Mouse (Mus musculus) neural tube, embryonic 11.5 days (tissue): ENCODE measurements around the gene Ube2e3. TPM values are rescaled to one million over a fixed set of nuclear protein-coding genes. Genes with fewer than 3 reads are reported as not detected.

Experiments
- ATAC-seq: fragments of 200-750 bp; cut with Nextera tagmentation; 2 replicates; pipeline ENCODE4 v1.8.0; 2017; ENCODE audit warnings: moderate number of reproducible peaks, mild to moderate bottlenecking, moderate TSS enrichment, moderate library complexity; ENCODE audit not compliant: insufficient read depth, low FRiP score, low TSS enrichment
- DNase-seq: peaks from one replicate; pipeline ENCODE4 v3.0.0-alpha.2; 2015; ENCODE audit warnings: low spot score
- H3K27ac ChIP-seq: fragments of 300-500 bp; sonication (generic); 2 replicates; pipeline ENCODE4 v1.5.1; 2014; ENCODE audit warnings: low read depth, mild to moderate bottlenecking, low read length
- H3K27me3 ChIP-seq: fragments of 300-500 bp; sonication (generic); 2 replicates; pipeline ENCODE4 v1.6.1; 2014; ENCODE audit warnings: mild to moderate bottlenecking, low read length, mixed read lengths; ENCODE audit not compliant: control insufficient read depth, insufficient read depth
- H3K36me3 ChIP-seq: fragments of 300-500 bp; sonication (generic); 2 replicates; pipeline ENCODE4 v1.6.1; 2014; ENCODE audit warnings: mild to moderate bottlenecking, low read length, moderate library complexity, mixed read lengths; ENCODE audit not compliant: control insufficient read depth, insufficient read depth
- H3K4me1 ChIP-seq: fragments of 300-500 bp; sonication (generic); 2 replicates; pipeline ENCODE4 v1.6.1; 2014; ENCODE audit warnings: low read length, mixed read lengths; ENCODE audit not compliant: control insufficient read depth, insufficient read depth
- H3K4me2 ChIP-seq: fragments of 300-500 bp; sonication (generic); 2 replicates; pipeline ENCODE4 v1.6.1; 2014; ENCODE audit warnings: low read depth, mild to moderate bottlenecking, moderate library complexity
- H3K4me3 ChIP-seq: fragments of 300-500 bp; sonication (generic); 2 replicates; pipeline ENCODE4 v1.5.1; 2014; ENCODE audit warnings: low read depth, low read length
- H3K9ac ChIP-seq: fragments of 300-500 bp; sonication (generic); 2 replicates; pipeline ENCODE4 v1.6.1; 2014; ENCODE audit warnings: mild to moderate bottlenecking, low read length
- H3K9me3 ChIP-seq: fragments of 300-500 bp; sonication (generic); 2 replicates; pipeline ENCODE4 v1.6.1; 2016; ENCODE audit warnings: low read length; ENCODE audit not compliant: control insufficient read depth
- WGBS: fragments of 180-500 bp; shearing (Covaris S2); extraction: QIAGEN DNeasy Blood & Tissue Kit; methylation state at CpG from one replicate; pipeline ENCODE4 v1.1.7; 2014; 5-methylcytosine and 5-hydroxymethylcytosine counted together
- polyA plus RNA-seq: library from polyadenylated mRNA; unstranded; fragments of >200 nt; fragmentation: Nextera tagmentation; extraction: Ambion mirVana; gene quantifications from 2 replicates; pipeline ENCODE4 v1.2.1, GENCODE M21; 2014

Ube2e3 gene
- polyA plus RNA-seq, 1 experiment from 2014 or later = 233 TPM

GRCm38 (mm10) chr2:78871971-78872860 is 4.3 kb downstream of the Ube2e3 start:
- DNase-seq = peak; percentile 55
- H3K27ac ChIP-seq = peak overlapping the region; percentile 45
- H3K4me2 ChIP-seq = peak overlapping the region; percentile 71
- peaks cover 19% of the 10 kb centered on the region for H3K4me1 ChIP-seq
- peak overlapping the region; percentile 62 for H3K9ac ChIP-seq
- no peaks in the 10 kb centered on the region for H3K36me3 ChIP-seq
- no peak for ATAC-seq
- H3K9me3 ChIP-seq = no peaks in the 10 kb centered on the region
- 31% methylated on average over 8 of the region's 8 CpGs for WGBS
- H3K27me3 ChIP-seq = no peaks in the 10 kb centered on the region
- peak overlapping the region; percentile 30 for H3K4me3 ChIP-seq

- Histone ChIP-seq H3K36me3 (no peaks in the 10 kb centered on the region), H3K4me2 (peak overlapping the region; percentile 17; the same call in 1 of the 2 replicates), H3K9ac (no peak overlapping the region), H3K4me1 (peaks cover 19% of the 10 kb centered on the region), H3K27me3 (no peaks in the 10 kb centered on the region), H3K4me3 (peak overlapping the region; percentile 6; the same call in 1 of the 2 replicates), H3K27ac (no peak overlapping the region), H3K9me3 (no peaks in the 10 kb centered on the region)
- WGBS = 77% methylated on average over 2 of the region's 2 CpGs
- DNase-seq (no peak), ATAC-seq (no peak)
Observed at GRCm38 (mm10) chr2:78873946-78874345, 6.0 kb downstream of the Ube2e3 start.

DNA sequence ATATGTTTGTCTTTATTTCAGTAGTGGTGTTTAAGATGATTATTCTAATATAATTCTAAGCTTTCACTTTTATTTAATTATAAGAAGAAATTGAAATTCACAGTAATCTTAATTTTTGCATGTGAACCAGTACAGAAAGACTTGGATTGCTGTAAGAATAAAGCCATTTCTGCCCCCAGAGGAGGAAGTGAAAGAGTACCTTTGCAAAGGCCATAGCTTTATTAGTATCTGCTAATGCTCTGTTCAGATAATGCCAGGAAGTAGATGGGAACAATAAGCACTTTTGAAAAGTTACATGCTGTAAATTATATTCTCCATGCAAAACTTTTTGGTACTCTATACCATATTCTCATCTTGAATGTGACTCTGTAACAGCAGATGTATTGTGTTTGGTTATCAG is 8.1 kb downstream of the Ube2e3 start:
- H3K4me3 ChIP-seq = no peak overlapping the region
- no peak for DNase-seq
- H3K36me3 ChIP-seq = no peaks in the 10 kb centered on the region
- H3K9me3 ChIP-seq = no peaks in the 10 kb centered on the region
- peaks cover 14% of the 10 kb centered on the region for H3K4me1 ChIP-seq
- no peaks in the 10 kb centered on the region for H3K27me3 ChIP-seq
- no peak for ATAC-seq
- H3K4me2 ChIP-seq = no peak overlapping the region
- no peak overlapping the region for H3K27ac ChIP-seq
- no peak overlapping the region for H3K9ac ChIP-seq

DNA sequence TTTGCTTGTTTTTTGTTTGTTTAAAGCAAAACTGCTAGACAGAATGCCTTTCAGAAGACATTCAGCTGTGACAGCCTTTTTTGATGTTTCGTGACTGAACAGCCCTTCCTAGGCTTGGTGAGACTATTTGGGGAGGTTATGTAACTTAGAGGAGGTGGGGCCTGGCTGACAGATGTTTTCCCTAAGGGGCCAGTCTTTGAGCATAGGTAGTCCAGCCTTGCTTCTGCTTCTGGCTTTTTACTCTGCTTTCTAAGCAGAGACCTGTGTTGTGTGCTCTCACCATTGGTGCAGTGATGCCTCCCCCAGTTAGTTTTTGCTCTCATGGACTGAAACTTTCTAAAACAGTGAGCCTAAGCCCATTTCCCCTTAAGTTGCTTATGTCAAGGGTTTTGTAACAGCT is 14.1 kb downstream of the Ube2e3 start:
- Histone ChIP-seq H3K4me1 (0 out of 2 replicates have a peak, but pooled peaks cover 2% of the 10 kb centered on the region), H3K4me3 (no peak overlapping the region), H3K9ac (no peak overlapping the region), H3K9me3 (no peaks in the 10 kb centered on the region), H3K27ac (no peak overlapping the region), H3K27me3 (no peaks in the 10 kb centered on the region), H3K36me3 (no peaks in the 10 kb centered on the region), H3K4me2 (no peak overlapping the region)
- ATAC-seq (no peak), DNase-seq (no peak)
- 49% methylated on average over 1 of the region's 1 CpGs for WGBS

GRCm38 (mm10) chr2:78882743-78883433 is 15.0 kb downstream of the Ube2e3 start:
- H3K36me3 ChIP-seq = no peaks in the 10 kb centered on the region
- ATAC-seq = no peak
- no peak overlapping the region for H3K27ac ChIP-seq
- H3K9me3 ChIP-seq = no peaks in the 10 kb centered on the region
- 91% methylated on average over 3 of the region's 3 CpGs for WGBS
- no peak overlapping the region for H3K9ac ChIP-seq
- H3K4me1 ChIP-seq = 0 out of 2 replicates have a peak, but pooled peaks cover 2% of the 10 kb centered on the region
- no peak overlapping the region for H3K4me3 ChIP-seq
- no peaks in the 10 kb centered on the region for H3K27me3 ChIP-seq
- H3K4me2 ChIP-seq = no peak overlapping the region
- no peak for DNase-seq

GRCm38 (mm10) chr2:78886446-78886845 is 18.5 kb downstream of the Ube2e3 start:
- H3K4me2 ChIP-seq = no peak overlapping the region
- DNase-seq (no peak), ATAC-seq (no peak)
- no peaks in the 10 kb centered on the region for H3K36me3 ChIP-seq
- 88% methylated on average over 2 of the region's 2 CpGs for WGBS
- no peak overlapping the region for H3K27ac ChIP-seq
- no peaks in the 10 kb centered on the region for H3K9me3 ChIP-seq
- no peak overlapping the region for H3K4me3 ChIP-seq
- no peak overlapping the region for H3K9ac ChIP-seq
- H3K27me3 ChIP-seq = no peaks in the 10 kb centered on the region
- H3K4me1 ChIP-seq = 0 out of 2 replicates have a peak, but pooled peaks cover under 1% of the 10 kb centered on the region

- H3K9ac ChIP-seq = no peak overlapping the region
- WGBS = 53% methylated on average over 3 of the region's 3 CpGs
- ATAC-seq = no peak
- no peak for DNase-seq
- H3K27ac ChIP-seq = no peak overlapping the region
- H3K4me3 ChIP-seq = no peak overlapping the region
- no peaks in the 10 kb centered on the region for H3K9me3 ChIP-seq
- H3K4me1 ChIP-seq = no peaks in the 10 kb centered on the region
- no peaks in the 10 kb centered on the region for H3K36me3 ChIP-seq
- H3K27me3 ChIP-seq = no peaks in the 10 kb centered on the region
- H3K4me2 ChIP-seq = no peak overlapping the region
Observed at GRCm38 (mm10) chr2:78888190-78888589, 20.3 kb downstream of the Ube2e3 start.

DNA sequence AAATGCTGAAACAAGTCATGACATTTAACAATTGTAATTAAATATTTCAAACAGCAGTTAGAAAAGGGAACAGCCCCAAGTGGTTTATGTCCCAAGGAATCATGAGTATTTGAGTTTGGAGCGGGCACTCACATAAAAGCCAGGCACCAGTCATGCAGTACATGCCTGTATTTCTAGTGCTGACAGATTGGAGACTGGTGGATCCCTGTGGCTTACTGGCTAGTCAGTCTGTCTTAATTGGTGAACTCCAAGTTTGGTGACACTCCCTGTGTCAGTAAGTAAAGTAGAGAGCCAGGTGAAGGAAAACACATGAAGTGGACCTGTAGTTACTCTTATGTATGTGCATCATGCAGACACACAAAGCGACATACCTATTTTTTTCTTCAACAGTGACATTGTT is 27.3 kb downstream of the Ube2e3 start:
- H3K4me1 ChIP-seq = no peaks in the 10 kb centered on the region
- no peaks in the 10 kb centered on the region for H3K36me3 ChIP-seq

More for the DNA sequence above, 27.3 kb downstream of the Ube2e3 start:
- Histone ChIP-seq H3K27ac (no peak overlapping the region), H3K27me3 (no peaks in the 10 kb centered on the region), H3K4me3 (no peak overlapping the region), H3K9ac (no peak overlapping the region), H3K4me2 (no peak overlapping the region), H3K9me3 (no peaks in the 10 kb centered on the region)
- WGBS = 91% methylated on average over 2 of the region's 2 CpGs
- ATAC-seq (no peak), DNase-seq (no peak)
